Mouse (Mus musculus) layer of hippocampus, postnatal 36 days (tissue): ENCODE results near the gene Dusp28. TPM values are rescaled to one million over a fixed set of nuclear protein-coding genes. Genes with fewer than 3 reads are reported as not detected.

Source experiments
- DNase-seq, 2 experiments: peaks; one replicate each; pipeline ENCODE4 v3.0.0; 2022
- total RNA-seq, 2 experiments: library from RNA; stranded (reverse); gene quantifications; 2 replicates each; pipeline ENCODE4 v1.2.3; 2021

The Dusp28 gene
- total RNA-seq, 2 experiments from 2014 or later: 11.4 to 12.3 TPM

- DNase-seq: no peak
Measured at GRCm38 (mm10) chr1:92943219-92943989, 36.6 kb downstream of the Dusp28 start.

DNA sequence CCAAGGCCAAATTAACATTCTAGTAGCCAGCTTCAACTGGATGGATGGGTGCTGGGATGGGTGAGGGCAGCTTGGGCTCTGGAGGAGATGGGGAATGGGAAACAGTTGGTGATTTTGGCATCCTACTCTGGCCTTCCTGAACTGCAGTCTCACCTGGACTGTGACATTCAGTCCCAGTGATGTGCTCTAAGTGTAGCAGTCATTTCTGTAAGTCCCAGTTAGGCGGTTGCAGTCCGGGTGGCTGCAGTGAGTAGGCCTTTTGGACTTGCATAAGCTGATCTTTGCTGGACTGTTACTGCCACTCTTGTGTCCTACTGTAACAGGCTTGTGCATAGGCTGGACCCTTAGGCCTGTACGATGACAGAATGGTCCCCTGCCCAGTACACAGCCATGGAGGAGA is 41.2 kb downstream of the Dusp28 start:
- DNase-seq: no peak

GRCm38 (mm10) chr1:92949426-92949825 is 42.6 kb downstream of the Dusp28 start:
- no peak for DNase-seq

DNA sequence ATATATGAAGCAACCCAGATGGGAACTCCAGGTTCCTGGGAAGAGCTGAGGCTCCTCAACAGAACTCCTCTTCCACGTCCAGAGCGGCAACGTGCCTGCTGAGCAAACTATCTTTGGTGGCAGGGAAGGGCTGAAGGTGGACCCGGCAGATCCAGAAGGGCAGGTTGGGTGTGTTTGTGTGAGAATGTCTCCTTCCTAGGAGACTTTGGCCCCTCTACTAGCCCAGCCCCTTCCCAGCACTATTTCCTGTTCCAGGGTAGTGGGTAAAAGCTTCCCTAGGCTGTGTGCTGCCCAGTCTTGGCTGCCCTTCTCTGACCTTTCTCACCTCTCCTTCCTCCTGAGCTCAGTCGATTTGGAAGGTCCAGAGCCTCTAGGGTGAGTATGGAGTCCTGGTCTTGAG is 43.8 kb downstream of the Dusp28 start, which contains the start of gene Gpr35:
Gene Gpr35, plus strand, starts transcription at position 259 of the 400 bp plus-strand sequence.
- DNase-seq: no peak

DNA sequence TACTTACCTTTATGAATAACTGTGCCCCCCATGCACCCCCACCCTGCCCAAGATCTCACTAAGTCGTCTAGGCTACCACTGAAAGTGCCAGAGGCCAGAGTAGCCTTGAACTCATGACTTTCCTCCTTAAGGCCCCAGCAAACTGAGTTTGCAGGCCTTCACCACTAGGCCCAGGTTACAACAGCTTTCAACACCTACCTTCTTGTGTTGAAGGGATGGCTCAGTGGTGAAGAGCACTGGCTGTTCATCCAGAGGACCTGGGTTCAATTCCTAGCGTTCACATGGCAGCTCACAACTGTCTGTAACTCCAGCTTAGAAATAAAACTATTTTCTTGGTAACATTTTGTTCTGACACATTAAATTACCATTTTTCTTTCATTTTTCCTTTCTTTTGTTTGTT is 46.9 kb downstream of the Dusp28 start:
- DNase-seq: no peak

DNA sequence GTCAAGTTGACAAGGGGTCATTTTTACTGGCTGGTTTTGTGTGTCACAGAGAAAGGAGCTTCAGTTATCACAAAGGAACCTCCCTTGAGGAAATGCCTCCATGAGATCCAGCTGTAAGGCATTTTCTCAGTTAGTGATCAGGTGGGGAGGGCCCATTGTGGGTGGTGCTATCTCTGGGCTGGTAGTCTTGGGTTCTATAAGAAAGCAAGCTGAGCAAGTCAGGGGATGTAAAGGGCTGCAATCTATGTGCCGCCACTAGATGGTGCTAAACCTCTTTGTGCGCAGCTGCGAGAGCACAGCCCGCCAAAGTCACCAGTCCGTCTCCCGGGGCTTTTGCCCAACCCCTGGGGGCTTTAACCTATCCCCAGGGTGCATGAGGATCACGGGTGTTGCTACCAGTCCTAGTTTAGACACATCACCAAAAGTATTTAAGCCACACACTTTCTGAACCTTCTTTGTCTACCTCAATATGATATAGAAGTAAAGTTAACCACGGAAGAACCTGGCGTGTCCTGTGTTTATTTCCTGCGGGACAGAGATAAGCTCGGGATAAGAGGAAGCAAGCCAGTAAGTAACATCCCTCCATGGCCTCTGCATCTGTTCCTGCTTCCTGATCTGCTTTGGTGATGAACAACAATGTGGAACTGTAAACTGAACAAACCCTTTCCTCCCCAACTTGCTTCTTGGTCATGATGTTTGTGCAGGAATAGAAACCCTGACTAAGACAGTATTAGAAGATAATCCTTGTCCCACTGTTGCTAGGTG is 50.0 kb downstream of the Dusp28 start:
- DNase-seq: peak; percentile 60 to 63

Other genes with a start within 250 kb of the Dusp28 start
- gene Gpc1, start 75.3 kb upstream of the Dusp28 start, total RNA-seq: 100 to 1,000 TPM; 147 to 157 TPM
- gene Ankmy1, start 4.1 kb upstream of the Dusp28 start, total RNA-seq: under 1 TPM in 1 of 2 experiments, not detected in 1; 0.15 TPM
- 10 to 100 TPM; 37.2 to 44.5 TPM for gene Rnpepl1, start 3.8 kb downstream of the Dusp28 start, total RNA-seq
- 10 to 100 TPM; 42.2 to 45.8 TPM for gene Capn10, start 27.4 kb downstream of the Dusp28 start, total RNA-seq
- gene Gpr35, start 43.9 kb downstream of the Dusp28 start, total RNA-seq: under 1 TPM; 0.25 to 0.51 TPM
- not detected for gene Aqp12, start 99.4 kb downstream of the Dusp28 start, total RNA-seq
- gene Kif1a, start 195.0 kb downstream of the Dusp28 start, total RNA-seq: 100 to 1,000 TPM; 607 to 610 TPM
- not detected for gene Agxt, start 228.3 kb downstream of the Dusp28 start, total RNA-seq